ENCODE assay signal across 26 mouse cellular contexts in the genomic region with DNA sequence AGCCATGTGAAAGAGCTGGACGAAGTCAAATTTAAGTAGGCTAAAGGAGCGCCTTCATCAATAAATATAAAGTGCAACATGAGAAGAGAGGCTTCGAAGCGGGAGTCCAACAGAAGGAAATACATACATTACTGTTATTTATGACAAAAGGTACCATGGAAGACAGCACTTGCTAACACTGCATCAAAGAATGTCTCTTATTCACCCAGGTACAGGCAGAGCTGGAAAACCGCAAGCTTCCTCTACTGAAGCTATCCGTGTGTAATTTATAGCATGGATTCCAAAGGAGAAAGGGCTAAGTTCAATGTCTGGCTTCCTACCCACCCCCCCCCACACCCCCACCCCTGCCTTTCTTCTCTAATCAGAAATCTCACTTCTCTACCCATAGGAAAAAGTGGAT.
"Had no signal": no experiment of that assay in that cellular context is flagged by ENCODE, and none has a peak within 500 bp of the region (broad histone marks: within the 10 kb centered on the region; RNA-seq: fewer than 3 reads in every experiment).

No protein-coding gene starts in this region.

- H3K4me1 ChIP-seq: heart, embryonic 13.5 days; heart, embryonic 15.5 days; hindbrain, embryonic 13.5 days; hindbrain, embryonic 15.5 days; limb, embryonic 13.5 days; limb, embryonic 15.5 days; liver, embryonic 12.5 days had no signal

- H3K4me2 ChIP-seq: heart, embryonic 11.5 days; heart, embryonic 13.5 days; heart, embryonic 15.5 days; hindbrain, embryonic 13.5 days; hindbrain, embryonic 15.5 days; limb, embryonic 13.5 days; limb, embryonic 15.5 days; liver, embryonic 12.5 days had no signal

- H3K9ac ChIP-seq: heart, embryonic 13.5 days; heart, embryonic 15.5 days; hindbrain, embryonic 13.5 days; hindbrain, embryonic 15.5 days; limb, embryonic 13.5 days; limb, embryonic 15.5 days; liver, embryonic 12.5 days; liver, embryonic 14.5 days had no signal

- H3K9me3 ChIP-seq: heart, embryonic 13.5 days; heart, embryonic 15.5 days; hindbrain, embryonic 13.5 days; hindbrain, embryonic 15.5 days; limb, embryonic 13.5 days; limb, embryonic 15.5 days; liver, embryonic 12.5 days had no signal

- H3K4me3 ChIP-seq: heart, adult 2 months; heart, embryonic 13.5 days; heart, embryonic 15.5 days; hindbrain, embryonic 13.5 days; hindbrain, embryonic 15.5 days; limb, embryonic 13.5 days; limb, embryonic 15.5 days; liver, embryonic 12.5 days had no signal

- DNase-seq: gastrocnemius, postnatal 14 days; gastrocnemius, postnatal 36 days; heart, adult 11 months; heart, adult 2 months; heart, postnatal 14 days; heart, postnatal 36 days; kidney, adult 11 months; kidney, adult 2 months; kidney, adult 9 months; kidney, postnatal 14 days; kidney, postnatal 36 days; layer of hippocampus, adult 9-11 months; layer of hippocampus, postnatal 36 days; left cerebral cortex, postnatal 4 days had no signal

- H3K27me3 ChIP-seq: heart, embryonic 13.5 days; heart, embryonic 15.5 days; hindbrain, embryonic 13.5 days; hindbrain, embryonic 15.5 days; limb, embryonic 13.5 days; limb, embryonic 15.5 days; liver, embryonic 12.5 days had no signal

- H3K27ac ChIP-seq: heart, adult 2 months; heart, embryonic 13.5 days; heart, embryonic 15.5 days; hindbrain, embryonic 13.5 days; hindbrain, embryonic 15.5 days; hindbrain, postnatal 0 days; kidney, postnatal 0 days; limb, embryonic 13.5 days; limb, embryonic 15.5 days; liver, embryonic 12.5 days; liver, embryonic 14.5 days had no signal

- ATAC-seq: hindbrain, postnatal 0 days; intestine, embryonic 16.5 days; liver, embryonic 12.5 days had no signal

- H3K36me3 ChIP-seq: heart, embryonic 13.5 days; heart, embryonic 15.5 days; hindbrain, embryonic 13.5 days; hindbrain, embryonic 15.5 days; limb, embryonic 13.5 days; limb, embryonic 15.5 days; liver, embryonic 12.5 days had no signal
